Mouse (Mus musculus): ENCODE results near the gene Lman1l. TPM values are rescaled to one million over a fixed set of nuclear protein-coding genes. Genes with fewer than 3 reads are reported as not detected.

Gene Lman1l
- polyA plus RNA-seq, 1 experiment from 2014 or later, result not detected

DNA sequence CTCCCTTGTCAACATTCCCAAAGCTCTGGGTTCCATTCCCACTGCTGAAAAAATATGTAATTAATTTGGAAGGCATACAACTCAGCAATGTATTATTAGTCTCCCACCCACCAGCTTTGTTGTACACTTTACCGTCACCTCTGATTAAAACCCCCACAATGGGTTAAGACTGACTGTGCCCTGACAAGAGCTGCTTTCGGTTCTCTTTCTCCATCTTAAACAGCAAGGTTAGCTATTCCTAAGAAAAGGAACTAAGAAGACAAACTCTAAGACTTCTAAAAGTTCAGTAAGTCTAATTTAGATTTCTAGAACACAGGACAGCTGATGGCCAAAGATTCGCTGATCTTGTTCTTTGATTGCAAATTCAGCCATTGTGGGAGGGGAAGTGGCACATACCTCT, 63.4 kb downstream of the Lman1l start:
- Histone ChIP-seq H3K4me3 (no peak overlapping the region), H3K9ac (no peak overlapping the region), H3K36me3 (no peaks in the 10 kb centered on the region), H3K27me3 (no peaks in the 10 kb centered on the region), H3K4me1 (replicated peaks) (peaks cover 14% of the 10 kb centered on the region), H3K27ac (no peak overlapping the region), H3K9me3 (replicated peaks) (no peaks in the 10 kb centered on the region), H3K4me2 (no peak overlapping the region)
- no peak for ATAC-seq (replicated peaks; ENCODE audit: insufficient number of reproducible peaks, insufficient read depth, low FRiP score, low read depth)
- 67% methylated on average over 3 of the region's 3 CpGs for WGBS

Other genes with a start within 250 kb of the Lman1l start
- gene Ppcdc, start 180.7 kb downstream of the Lman1l start, polyA plus RNA-seq (2015; fragmentation: Nextera tagmentation; extraction: Ambion mirVana), result 17.0 and 20.0 TPM in 2 replicates
- gene Scamp5, start 152.7 kb downstream of the Lman1l start, polyA plus RNA-seq (2015; fragmentation: Nextera tagmentation; extraction: Ambion mirVana), result 7.6 and 9.7 TPM in 2 replicates
- gene Rpp25, start 116.7 kb downstream of the Lman1l start, polyA plus RNA-seq (2015; fragmentation: Nextera tagmentation; extraction: Ambion mirVana), result 11.5 and 12.9 TPM in 2 replicates
- 1,248 and 1,820 TPM in 2 replicates for gene Cox5a, start 99.5 kb downstream of the Lman1l start, polyA plus RNA-seq (2015; fragmentation: Nextera tagmentation; extraction: Ambion mirVana)
- gene Fam219b, start 83.2 kb downstream of the Lman1l start, polyA plus RNA-seq (2015; fragmentation: Nextera tagmentation; extraction: Ambion mirVana), result 10.6 and 15.1 TPM in 2 replicates
- gene Mpi, start 68.0 kb downstream of the Lman1l start, polyA plus RNA-seq (2015; fragmentation: Nextera tagmentation; extraction: Ambion mirVana), result 75.2 and 80.6 TPM in 2 replicates
- gene Scamp2, start 59.8 kb downstream of the Lman1l start, polyA plus RNA-seq (2015; fragmentation: Nextera tagmentation; extraction: Ambion mirVana), result 47.3 and 56.0 TPM in 2 replicates
- gene Ulk3, start 31.3 kb downstream of the Lman1l start, polyA plus RNA-seq (2015; fragmentation: Nextera tagmentation; extraction: Ambion mirVana), result 14.3 and 21.3 TPM in 2 replicates
- gene Cplx3, start 14.5 kb downstream of the Lman1l start, polyA plus RNA-seq (2015; fragmentation: Nextera tagmentation; extraction: Ambion mirVana), result not detected in 2 replicates
- 14.6 and 20.6 TPM in 2 replicates for gene Csk, start 32.9 kb upstream of the Lman1l start, polyA plus RNA-seq (2015; fragmentation: Nextera tagmentation; extraction: Ambion mirVana)
- not detected in 2 replicates for gene Cyp1a2, start 62.9 kb upstream of the Lman1l start, polyA plus RNA-seq (2015; fragmentation: Nextera tagmentation; extraction: Ambion mirVana)
- gene Cyp1a1, start 67.2 kb upstream of the Lman1l start, polyA plus RNA-seq (2015; fragmentation: Nextera tagmentation; extraction: Ambion mirVana), result not detected in 2 replicates
- 13.5 and 21.4 TPM in 2 replicates for gene Edc3, start 87.8 kb upstream of the Lman1l start, polyA plus RNA-seq (2015; fragmentation: Nextera tagmentation; extraction: Ambion mirVana)
- 48.5 and 65.2 TPM in 2 replicates for gene Clk3, start 145.1 kb upstream of the Lman1l start, polyA plus RNA-seq (2015; fragmentation: Nextera tagmentation; extraction: Ambion mirVana)
- 5.9 and 8.5 TPM in 2 replicates for gene Arid3b, start 216.0 kb upstream of the Lman1l start, polyA plus RNA-seq (2015; fragmentation: Nextera tagmentation; extraction: Ambion mirVana)

All from heart, embryonic 15.5 days (tissue).